Mouse (Mus musculus): Measurements from ENCODE around the gene Gm14214. TPM values are rescaled to one million over a fixed set of nuclear protein-coding genes. Genes with fewer than 3 reads are reported as not detected.

The Gm14214 gene
- total and polyA plus RNA-seq, 3 experiments = not detected

GRCm38 (mm10) chr2:154809107-154809762 lies 39.4 kb upstream of the Gm14214 start:
- H3K4me3 ChIP-seq (ENCODE audit: low read depth, low read length) = no peak overlapping the region
- H3K27me3 ChIP-seq (ENCODE audit: insufficient read depth, low read length) = no peaks in the 10 kb centered on the region
- peaks cover 32% of the 10 kb centered on the region for H3K36me3 ChIP-seq (replicated peaks)
- TF ChIP-seq TAL1 (conservative IDR thresholded peaks at IDR 0.05; ENCODE audit: low read depth, low read length) = no peak
- no peak for TF ChIP-seq GATA1 (IDR thresholded peaks at IDR 0.05; ENCODE audit: borderline replicate concordance, low read length)
- TF ChIP-seq GATA2 (IDR thresholded peaks at IDR 0.05; ENCODE audit: borderline replicate concordance, low read depth, low read length) = no peak
- no peak for TF ChIP-seq CTCF (IDR thresholded peaks at IDR 0.05; ENCODE audit: low read depth, low read length)
- TF ChIP-seq POLR2AphosphoS5 (IDR thresholded peaks at IDR 0.05; ENCODE audit: insufficient replicate concordance, low read depth, low read length) = no peak
- ATAC-seq (ENCODE audit: extremely low read depth, insufficient number of reproducible peaks, low FRiP score, poor library complexity, severe bottlenecking) = no peak
- no peaks in the 10 kb centered on the region for H3K9me3 ChIP-seq (replicated peaks)
- peaks cover 9% of the 10 kb centered on the region for H3K4me1 ChIP-seq (ENCODE audit: insufficient read depth, low read depth, low read length)
- no peak for DNase-seq (ENCODE audit: low spot score)

DNA sequence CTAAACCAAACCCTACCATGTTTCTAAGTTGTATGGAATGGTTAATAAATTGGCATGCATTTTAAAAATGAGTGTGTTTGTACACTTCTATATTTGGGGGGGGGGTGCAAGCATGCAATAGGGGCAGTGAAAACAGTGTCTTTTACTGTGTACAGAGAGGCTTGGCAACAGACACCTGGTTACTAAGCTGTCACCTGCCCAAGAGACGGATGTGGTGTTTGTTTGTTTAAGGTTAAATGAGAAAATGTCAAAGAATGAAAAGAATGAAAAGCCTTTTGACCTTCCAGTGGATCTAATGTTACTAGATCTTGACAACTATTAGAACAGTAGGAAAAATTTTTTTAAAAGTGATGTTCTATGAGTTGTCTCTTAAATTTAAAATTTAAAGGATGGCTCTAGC lies 37.9 kb upstream of the Gm14214 start:
- no peak for DNase-seq (ENCODE audit: low spot score)
- Histone ChIP-seq H3K27me3 (ENCODE audit: insufficient read depth, low read length) (no peaks in the 10 kb centered on the region), H3K9me3 (replicated peaks) (no peaks in the 10 kb centered on the region), H3K4me1 (ENCODE audit: insufficient read depth, low read depth, low read length) (peaks cover 17% of the 10 kb centered on the region), H3K36me3 (replicated peaks) (peaks cover 30% of the 10 kb centered on the region), H3K4me3 (ENCODE audit: low read depth, low read length) (no peak overlapping the region)
- ATAC-seq (ENCODE audit: extremely low read depth, insufficient number of reproducible peaks, low FRiP score, poor library complexity, severe bottlenecking) = no peak
- TF ChIP-seq GATA1 (IDR thresholded peaks at IDR 0.05; ENCODE audit: borderline replicate concordance, low read length) (no peak), CTCF (IDR thresholded peaks at IDR 0.05; ENCODE audit: low read depth, low read length) (no peak)

- H3K4me3 ChIP-seq (ENCODE audit: low read depth, low read length) = no peak overlapping the region
- no peaks in the 10 kb centered on the region for H3K9me3 ChIP-seq (replicated peaks)
- ATAC-seq (ENCODE audit: extremely low read depth, insufficient number of reproducible peaks, low FRiP score, poor library complexity, severe bottlenecking) (no peak), DNase-seq (ENCODE audit: low spot score) (no peak)
- H3K27me3 ChIP-seq (ENCODE audit: insufficient read depth, low read length) = no peaks in the 10 kb centered on the region
- no peak for TF ChIP-seq POLR2AphosphoS5 (IDR thresholded peaks at IDR 0.05; ENCODE audit: insufficient replicate concordance, low read depth, low read length)
- no peak for TF ChIP-seq CTCF (IDR thresholded peaks at IDR 0.05; ENCODE audit: low read depth, low read length)
- no peak for TF ChIP-seq GATA2 (IDR thresholded peaks at IDR 0.05; ENCODE audit: borderline replicate concordance, low read depth, low read length)
- TF ChIP-seq TAL1 (conservative IDR thresholded peaks at IDR 0.05; ENCODE audit: low read depth, low read length) = peak; percentile 31; the same call in 1 of the 2 replicates
- TF ChIP-seq GATA1 (IDR thresholded peaks at IDR 0.05; ENCODE audit: borderline replicate concordance, low read length) = no peak
- peaks cover 34% of the 10 kb centered on the region for H3K4me1 ChIP-seq (ENCODE audit: insufficient read depth, low read depth, low read length)
- peaks cover 31% of the 10 kb centered on the region for H3K36me3 ChIP-seq (replicated peaks)
These were observed 34.0 kb upstream of the Gm14214 start for GRCm38 (mm10) chr2:154803845-154804244.

DNA sequence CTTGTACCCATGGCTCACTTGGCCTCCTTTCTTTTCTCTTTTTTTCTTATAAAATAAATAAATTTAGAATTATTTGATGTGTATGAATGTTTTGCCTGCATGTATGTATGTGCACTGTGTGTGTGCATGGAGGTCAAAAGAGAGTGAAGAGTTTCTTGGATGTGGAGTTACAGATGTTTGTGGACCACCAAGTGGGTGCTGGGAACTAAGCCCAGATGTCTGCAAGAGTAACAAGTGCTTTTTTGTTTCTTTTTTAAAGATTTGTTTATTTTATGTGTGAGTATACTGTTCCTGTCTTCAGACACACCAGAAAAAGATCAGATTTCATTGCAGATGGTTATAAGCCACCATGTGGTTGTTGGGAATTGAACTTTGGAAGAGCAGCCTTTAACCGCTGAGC lies 33.5 kb upstream of the Gm14214 start:
- no peak for ATAC-seq (ENCODE audit: extremely low read depth, insufficient number of reproducible peaks, low FRiP score, poor library complexity, severe bottlenecking)
- Histone ChIP-seq H3K27me3 (ENCODE audit: insufficient read depth, low read length) (no peaks in the 10 kb centered on the region), H3K4me1 (ENCODE audit: insufficient read depth, low read depth, low read length) (peaks cover 32% of the 10 kb centered on the region), H3K36me3 (replicated peaks) (peaks cover 31% of the 10 kb centered on the region), H3K4me3 (ENCODE audit: low read depth, low read length) (no peak overlapping the region), H3K9me3 (replicated peaks) (no peaks in the 10 kb centered on the region)
- TF ChIP-seq CTCF (IDR thresholded peaks at IDR 0.05; ENCODE audit: low read depth, low read length) (no peak), GATA2 (IDR thresholded peaks at IDR 0.05; ENCODE audit: borderline replicate concordance, low read depth, low read length) (no peak), TAL1 (conservative IDR thresholded peaks at IDR 0.05; ENCODE audit: low read depth, low read length) (no peak), POLR2AphosphoS5 (IDR thresholded peaks at IDR 0.05; ENCODE audit: insufficient replicate concordance, low read depth, low read length) (no peak), GATA1 (IDR thresholded peaks at IDR 0.05; ENCODE audit: borderline replicate concordance, low read length) (no peak)
- no peak for DNase-seq (ENCODE audit: low spot score)

DNA sequence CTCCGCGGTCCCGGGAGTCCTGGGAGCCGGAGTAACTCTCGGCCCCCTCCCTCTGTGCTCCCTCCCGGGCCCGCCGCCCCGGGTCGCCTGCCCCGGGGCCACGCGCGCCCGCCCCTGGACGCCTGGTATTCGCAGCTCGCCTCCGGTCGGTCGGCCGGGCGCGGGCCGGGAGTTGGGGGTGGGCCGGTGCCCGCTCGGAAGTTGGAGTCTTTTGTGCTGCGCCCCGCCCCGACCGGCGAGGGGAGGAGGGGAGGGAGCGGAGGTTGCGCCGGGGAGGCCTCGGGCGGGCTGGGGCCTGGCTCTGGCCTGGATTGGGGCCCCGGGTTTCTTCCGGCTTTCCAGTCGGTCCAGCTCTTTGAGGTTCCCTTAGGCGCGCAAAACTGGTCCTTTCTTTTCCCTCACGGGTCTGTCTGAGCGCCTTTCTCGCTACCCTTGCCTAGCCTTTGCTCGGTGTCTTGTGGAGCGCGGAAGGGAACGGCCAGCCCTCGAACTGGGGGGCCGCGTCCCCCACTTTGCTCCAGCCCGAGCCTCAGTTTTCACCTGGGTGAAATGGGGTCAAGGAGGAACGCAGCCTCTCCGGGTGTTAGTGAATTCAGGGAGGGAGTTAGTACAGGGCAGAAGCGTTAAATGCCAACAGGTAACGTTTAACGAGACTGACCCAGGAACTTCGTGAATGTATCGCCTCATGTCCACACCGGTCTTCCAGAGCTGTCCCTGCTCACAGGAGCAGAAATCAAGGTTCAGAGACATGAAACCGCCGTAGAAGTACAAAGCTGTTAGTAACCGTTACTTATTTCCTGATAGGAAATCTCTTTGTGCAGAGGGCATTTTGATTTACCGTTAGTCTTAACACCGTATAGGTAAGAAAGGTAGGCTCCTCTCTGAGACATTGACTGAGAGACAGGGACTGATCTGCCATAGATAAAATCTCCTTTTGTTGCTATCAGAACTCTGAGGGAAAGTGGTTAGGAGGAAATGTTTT lies 22.1 kb upstream of the Gm14214 start:
- H3K4me1 ChIP-seq (ENCODE audit: insufficient read depth, low read depth, low read length) = peaks cover 60% of the 10 kb centered on the region
- peak overlapping the region; percentile 83 for H3K4me3 ChIP-seq (ENCODE audit: low read depth, low read length)
- no peaks in the 10 kb centered on the region for H3K9me3 ChIP-seq (replicated peaks)
- H3K36me3 ChIP-seq (replicated peaks) = peaks cover 31% of the 10 kb centered on the region
- TF ChIP-seq GATA1 (IDR thresholded peaks at IDR 0.05; ENCODE audit: borderline replicate concordance, low read length) (no peak), GATA2 (IDR thresholded peaks at IDR 0.05; ENCODE audit: borderline replicate concordance, low read depth, low read length) (no peak), POLR2AphosphoS5 (IDR thresholded peaks at IDR 0.05; ENCODE audit: insufficient replicate concordance, low read depth, low read length) (no peak), CTCF (IDR thresholded peaks at IDR 0.05; ENCODE audit: low read depth, low read length) (no peak), TAL1 (conservative IDR thresholded peaks at IDR 0.05; ENCODE audit: low read depth, low read length) (no peak)
- H3K27me3 ChIP-seq (ENCODE audit: insufficient read depth, low read length) = no peaks in the 10 kb centered on the region
- DNase-seq (ENCODE audit: low spot score) (peak; percentile 75), ATAC-seq (ENCODE audit: extremely low read depth, insufficient number of reproducible peaks, low FRiP score, poor library complexity, severe bottlenecking) (no peak)

Data from G1E (cell line).